Mouse (Mus musculus) forebrain, embryonic 14.5 days (tissue): ENCODE measurements around the gene Psme4. TPM values are rescaled to one million over a fixed set of nuclear protein-coding genes. Genes with fewer than 3 reads are reported as not detected.

Source experiments
- ATAC-seq: fragments of 200-750 bp; cut with Nextera tagmentation; 2 replicates; pipeline ENCODE4 v1.8.0; 2017; ENCODE audit warnings: mild to moderate bottlenecking, moderate library complexity
- DNase-seq: peaks from one replicate; pipeline ENCODE4 v3.0.0-alpha.2; 2015; ENCODE audit warnings: low spot score
- H3K27ac ChIP-seq: fragments of 300-500 bp; sonication (generic); 2 replicates; pipeline ENCODE4 v1.5.1; 2014; ENCODE audit warnings: low read depth, mild to moderate bottlenecking, control low read depth, low read length, moderate library complexity
- H3K27me3 ChIP-seq: fragments of 300-500 bp; sonication (generic); replicated peaks from 2 replicates; pipeline ENCODE4 v1.6.1; 2014; ENCODE audit warnings: low read length, control low read depth, mixed read lengths; ENCODE audit not compliant: control insufficient read depth, insufficient read depth
- H3K36me3 ChIP-seq: fragments of 300-500 bp; sonication (generic); 2 replicates; pipeline ENCODE4 v1.6.1; 2014; ENCODE audit warnings: low read length, control low read depth; ENCODE audit not compliant: control insufficient read depth, insufficient read depth
- H3K4me1 ChIP-seq: fragments of 300-500 bp; sonication (generic); 2 replicates; pipeline ENCODE4 v1.6.1; 2014; ENCODE audit warnings: antibody characterized with exemption, low read length, control low read depth; ENCODE audit not compliant: control insufficient read depth, insufficient read depth
- H3K4me2 ChIP-seq: fragments of 300-500 bp; sonication (generic); 2 replicates; pipeline ENCODE4 v1.6.1; 2014; ENCODE audit warnings: mild to moderate bottlenecking, control low read depth, low read length
- H3K4me3 ChIP-seq: fragments of 300-500 bp; sonication (generic); 2 replicates; pipeline ENCODE4 v1.5.1; 2014; ENCODE audit warnings: low read depth, low read length, control low read depth
- H3K9ac ChIP-seq: fragments of 300-500 bp; sonication (generic); 2 replicates; pipeline ENCODE4 v1.6.1; 2014; ENCODE audit warnings: mild to moderate bottlenecking, low read length, control low read depth, moderate library complexity
- H3K9me3 ChIP-seq: fragments of 300-500 bp; sonication (generic); replicated peaks from 2 replicates; pipeline ENCODE4 v1.6.1; 2016; ENCODE audit warnings: low read length, control low read depth, mixed read lengths; ENCODE audit not compliant: control insufficient read depth
- WGBS: fragments of 180-500 bp; shearing (Covaris S2); extraction: QIAGEN DNeasy Blood & Tissue Kit; methylation state at CpG from one replicate; pipeline ENCODE4 v1.1.7; 2014; 5-methylcytosine and 5-hydroxymethylcytosine counted together
- polyA plus RNA-seq: library from polyadenylated mRNA; unstranded; fragments of >200 nt; fragmentation: Nextera tagmentation; extraction: Ambion mirVana; gene quantifications from 2 replicates; pipeline ENCODE4 v1.2.1, GENCODE M21; 2014

The Psme4 gene
- polyA plus RNA-seq, 1 experiment from 2014 or later = 22.7 TPM

DNA sequence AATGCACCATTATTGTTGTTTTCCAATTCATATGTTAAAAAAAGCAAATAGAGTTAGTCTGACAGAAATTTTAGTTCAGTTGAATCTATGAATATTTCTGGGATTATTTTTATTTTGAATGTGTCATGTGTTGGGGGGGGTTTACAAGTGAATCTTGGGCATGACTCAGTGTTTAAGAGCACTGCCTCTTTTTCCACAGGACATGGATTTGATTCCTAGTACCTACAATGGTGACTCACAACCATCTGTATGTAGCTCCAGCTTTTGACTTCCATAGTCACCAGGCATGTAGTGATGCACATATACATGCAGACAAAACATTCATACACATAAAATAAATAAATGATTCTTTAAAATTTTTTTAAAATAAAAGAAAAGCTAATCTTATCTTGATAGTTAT is 28.6 kb downstream of the Psme4 start:
- H3K4me3 ChIP-seq = no peak overlapping the region
- no peaks in the 10 kb centered on the region for H3K27me3 ChIP-seq
- H3K4me2 ChIP-seq = no peak overlapping the region
- ATAC-seq (no peak), DNase-seq (no peak)
- H3K36me3 ChIP-seq = no peaks in the 10 kb centered on the region
- H3K9ac ChIP-seq = no peak overlapping the region
- H3K4me1 ChIP-seq = no peaks in the 10 kb centered on the region
- H3K9me3 ChIP-seq = no peaks in the 10 kb centered on the region
- H3K27ac ChIP-seq = no peak overlapping the region

GRCm38 (mm10) chr11:30802421-30802820 is 30.9 kb downstream of the Psme4 start:
- no peaks in the 10 kb centered on the region for H3K9me3 ChIP-seq
- no peak for ATAC-seq
- 87% methylated on average over 1 of the region's 1 CpGs for WGBS

GRCm38 (mm10) chr11:30821116-30821515 is 49.6 kb downstream of the Psme4 start:
- DNase-seq (no peak), ATAC-seq (no peak)
- H3K27me3 ChIP-seq = no peaks in the 10 kb centered on the region
- peaks cover 51% of the 10 kb centered on the region for H3K36me3 ChIP-seq
- no peaks in the 10 kb centered on the region for H3K4me1 ChIP-seq
- H3K27ac ChIP-seq = no peak overlapping the region
- H3K4me2 ChIP-seq = no peak overlapping the region
- no peaks in the 10 kb centered on the region for H3K9me3 ChIP-seq
- no peak overlapping the region for H3K9ac ChIP-seq
- 86% methylated on average over 5 of the region's 5 CpGs for WGBS
- no peak overlapping the region for H3K4me3 ChIP-seq

More at GRCm38 (mm10) chr11:30802421-30802820, 30.9 kb downstream of the Psme4 start:
- DNase-seq = no peak
- Histone ChIP-seq H3K4me1 (no peaks in the 10 kb centered on the region), H3K27me3 (no peaks in the 10 kb centered on the region), H3K4me2 (no peak overlapping the region), H3K27ac (no peak overlapping the region), H3K9ac (no peak overlapping the region), H3K4me3 (no peak overlapping the region), H3K36me3 (no peaks in the 10 kb centered on the region)

GRCm38 (mm10) chr11:30838793-30839192 is 67.3 kb downstream of the Psme4 start:
- Histone ChIP-seq H3K27me3 (no peaks in the 10 kb centered on the region), H3K9ac (no peak overlapping the region), H3K36me3 (peaks cover 50% of the 10 kb centered on the region), H3K27ac (no peak overlapping the region), H3K4me3 (no peak overlapping the region), H3K9me3 (no peaks in the 10 kb centered on the region), H3K4me2 (no peak overlapping the region), H3K4me1 (no peaks in the 10 kb centered on the region)
- DNase-seq (no peak), ATAC-seq (no peak)
- WGBS = 95% methylated on average over 2 of the region's 2 CpGs

DNA sequence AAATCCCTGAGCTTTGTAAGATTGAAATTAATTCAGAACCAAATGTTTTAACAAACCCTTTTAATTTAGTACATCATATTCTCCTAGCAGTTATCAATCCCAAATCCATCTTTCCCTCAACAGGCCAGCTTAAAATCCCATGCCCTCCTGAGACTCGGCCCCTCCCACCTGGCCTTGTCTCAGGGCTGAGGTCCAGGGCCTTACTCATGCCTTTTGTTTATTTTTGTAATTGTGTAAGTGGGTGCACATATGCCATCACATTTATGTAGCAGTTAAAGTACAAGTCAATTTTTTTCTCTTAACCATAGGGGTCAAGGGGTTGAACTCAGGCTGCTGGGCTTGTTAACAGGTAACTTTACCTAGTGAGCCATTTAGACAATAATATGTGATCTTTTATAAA is 72.8 kb downstream of the Psme4 start:
- Histone ChIP-seq H3K36me3 (peaks cover 49% of the 10 kb centered on the region), H3K9ac (no peak overlapping the region), H3K27me3 (no peaks in the 10 kb centered on the region), H3K4me2 (no peak overlapping the region), H3K9me3 (no peaks in the 10 kb centered on the region), H3K27ac (no peak overlapping the region), H3K4me3 (no peak overlapping the region), H3K4me1 (no peaks in the 10 kb centered on the region)
- ATAC-seq = no peak
- DNase-seq = no peak
- 92% methylated on average over 1 of the region's 1 CpGs for WGBS

GRCm38 (mm10) chr11:30872425-30872824 is 100.9 kb downstream of the Psme4 start:
- ATAC-seq = no peak
- Histone ChIP-seq H3K9me3 (no peaks in the 10 kb centered on the region), H3K36me3 (peaks cover 48% of the 10 kb centered on the region)

GRCm38 (mm10) chr11:30885171-30885871 is 113.8 kb downstream of the Psme4 start, which contains the start of the genes Gpr75 and Asb3:
Gene Gpr75, plus strand, starts transcription at chr11:30885358.
Gene Asb3, plus strand, starts transcription at chr11:30885416.
- H3K9ac ChIP-seq = peak within 1 kb of the TSS; percentile 83
- ATAC-seq (peak; percentile 96), DNase-seq (peak; percentile 52)
- H3K9me3 ChIP-seq = no peaks in the 10 kb centered on the region
- peaks cover under 1% of the 10 kb centered on the region; the same call in 1 of the 2 replicates for H3K36me3 ChIP-seq
- 2% methylated on average over 41 of the region's 41 CpGs for WGBS
- no peaks in the 10 kb centered on the region for H3K27me3 ChIP-seq
- peak within 1 kb of the TSS; percentile 65 for H3K27ac ChIP-seq
- H3K4me3 ChIP-seq = peak within 1 kb of the TSS; percentile 55
- peak within 1 kb of the TSS; percentile 83 for H3K4me2 ChIP-seq
- H3K4me1 ChIP-seq = no peaks in the 10 kb centered on the region

More at GRCm38 (mm10) chr11:30872425-30872824, 100.9 kb downstream of the Psme4 start:
- H3K27ac ChIP-seq = no peak overlapping the region
- H3K4me2 ChIP-seq = no peak overlapping the region
- H3K27me3 ChIP-seq = no peaks in the 10 kb centered on the region
- DNase-seq = no peak
- no peak overlapping the region for H3K9ac ChIP-seq
- no peak overlapping the region for H3K4me3 ChIP-seq
- H3K4me1 ChIP-seq = no peaks in the 10 kb centered on the region

DNA sequence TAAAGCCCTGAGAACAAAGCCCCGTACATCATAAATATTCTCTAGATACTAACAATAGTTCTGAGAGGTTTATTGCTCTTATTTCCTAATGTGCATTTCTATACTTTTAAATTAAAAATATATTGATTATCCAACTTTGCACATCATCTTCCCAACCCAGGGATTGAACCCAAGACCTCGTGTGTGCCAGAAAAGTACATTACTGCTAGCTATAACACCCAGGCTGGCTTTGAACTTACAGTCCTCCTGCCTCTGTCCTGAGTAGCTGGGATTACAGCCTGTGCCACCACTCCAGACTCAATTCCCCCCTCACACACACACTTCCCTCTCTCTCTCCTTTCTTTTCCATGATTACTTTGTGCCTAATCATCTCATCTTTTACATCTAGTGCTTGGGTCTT is 116.6 kb downstream of the Psme4 start:
- Histone ChIP-seq H3K9me3 (no peaks in the 10 kb centered on the region), H3K36me3 (no peaks in the 10 kb centered on the region), H3K9ac (no peak overlapping the region), H3K27me3 (no peaks in the 10 kb centered on the region), H3K4me1 (no peaks in the 10 kb centered on the region), H3K27ac (no peak overlapping the region), H3K4me3 (no peak overlapping the region), H3K4me2 (no peak overlapping the region)
- 88% methylated on average over 2 of the region's 2 CpGs for WGBS
- ATAC-seq (no peak), DNase-seq (no peak)

GRCm38 (mm10) chr11:30896201-30896600 is 124.7 kb downstream of the Psme4 start:
- H3K9me3 ChIP-seq = no peaks in the 10 kb centered on the region
- no peaks in the 10 kb centered on the region for H3K36me3 ChIP-seq
- H3K27me3 ChIP-seq = no peaks in the 10 kb centered on the region
- no peaks in the 10 kb centered on the region for H3K4me1 ChIP-seq
- WGBS = 81% methylated on average over 1 of the region's 1 CpGs
- DNase-seq = no peak
- H3K9ac ChIP-seq = no peak overlapping the region
- no peak overlapping the region for H3K4me2 ChIP-seq
- no peak overlapping the region for H3K27ac ChIP-seq
- H3K4me3 ChIP-seq = no peak overlapping the region
- no peak for ATAC-seq
